Mouse (Mus musculus) lung, adult 10 weeks (tissue): Measurements from ENCODE around the gene Parp14. TPM values are rescaled to one million over a fixed set of nuclear protein-coding genes. Genes with fewer than 3 reads are reported as not detected.

Source experiments
- polyA plus RNA-seq: library from polyadenylated mRNA; stranded (reverse); fragments of 350-450 nt; fragmentation: Illumina TruSeq; extraction: RNeasy Lipid Tissue Mini Kit (QIAGEN cat#74804); gene quantifications from one replicate; pipeline ENCODE4 v1.2.3, GENCODE M21; 2014; ENCODE audit warnings: low read depth, low replicate concordance; ENCODE audit not compliant: insufficient read depth

Gene Parp14
- polyA plus RNA-seq: 10.3 TPM

DNA sequence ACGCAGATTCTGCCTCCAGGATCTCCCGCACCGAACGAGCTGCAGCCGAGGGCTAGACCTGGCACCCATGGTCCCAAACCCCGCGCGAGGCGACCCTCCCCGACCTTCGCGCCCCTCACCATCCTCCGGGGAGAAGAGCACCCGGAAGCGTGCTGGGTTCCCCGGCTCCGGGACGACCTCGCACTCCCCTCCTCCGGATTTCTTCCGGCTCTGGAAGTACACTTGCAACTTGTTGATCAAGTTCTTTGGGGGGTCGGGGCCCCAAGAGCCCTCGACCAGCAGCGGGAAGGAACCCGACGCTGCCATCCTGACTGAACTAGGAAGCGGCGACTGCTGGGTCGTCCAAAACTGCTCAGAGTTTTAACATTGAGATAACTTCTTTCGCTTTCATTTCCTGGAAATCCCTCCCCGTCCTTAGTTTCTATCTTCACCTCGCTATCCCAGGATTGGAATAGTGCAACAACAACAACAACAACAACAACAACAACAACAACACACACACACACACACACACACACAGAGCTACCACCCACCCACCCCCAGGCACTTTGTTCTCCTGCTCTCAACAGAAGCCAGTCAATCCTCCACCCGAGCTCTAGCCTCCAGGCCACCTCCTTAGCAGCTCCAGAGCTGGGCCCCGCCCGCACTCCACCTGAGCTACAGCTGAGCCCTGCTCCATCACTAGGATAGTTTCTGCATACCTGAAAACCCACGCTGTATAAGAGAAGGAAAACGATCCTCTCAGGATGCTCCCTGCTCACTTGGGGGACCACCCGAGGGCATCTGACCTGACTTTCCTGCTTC is at the start of gene Parp14:
TSS of gene Parp14 (minus strand) at position 497 of the 804 bp plus-strand sequence.

Other genes with a start within 250 kb of the Parp14 start
- gene Dirc2, start 102.2 kb downstream of the Parp14 start, polyA plus RNA-seq: 24.4 TPM
- gene Hspbap1, start 101.2 kb downstream of the Parp14 start, polyA plus RNA-seq: 6.0 TPM
- gene Parp9, start 66.9 kb upstream of the Parp14 start, polyA plus RNA-seq: 18.3 TPM
- 6.0 TPM for gene Dtx3l, start 67.6 kb upstream of the Parp14 start, polyA plus RNA-seq
- 14.8 TPM for gene Kpna1, start 107.2 kb upstream of the Parp14 start, polyA plus RNA-seq
- gene Wdr5b, start 169.6 kb upstream of the Parp14 start, polyA plus RNA-seq: 3.7 TPM
- gene Fam162a, start 200.1 kb upstream of the Parp14 start, polyA plus RNA-seq: 129 TPM
- 16.8 TPM for gene Ccdc58, start 200.1 kb upstream of the Parp14 start, polyA plus RNA-seq